Mouse (Mus musculus): ENCODE measurements at regions not wholly inside any gene's neighbourhood (a gene's known extent, or its start where the extent isn't known, plus 50 kb on each side); places are given as distances from the start of the nearest gene placed in this dataset.

GRCm38 (mm10) chr17:81225281-81225680, 160.4 kb upstream of the Thumpd2 start:
- H3K4me3 ChIP-seq: no peak overlapping the region
- no peaks in the 10 kb centered on the region for H3K4me1 ChIP-seq
- H3K27me3 ChIP-seq: no peaks in the 10 kb centered on the region
- H3K9ac ChIP-seq: no peak overlapping the region
- H3K27ac ChIP-seq: no peak overlapping the region
- no peaks in the 10 kb centered on the region for H3K9me3 ChIP-seq (replicated peaks)
- H3K4me2 ChIP-seq (replicated peaks): no peak overlapping the region
- H3K36me3 ChIP-seq: no peaks in the 10 kb centered on the region
- ATAC-seq (ENCODE audit: low FRiP score): no peak

GRCm38 (mm10) chr17:81221436-81221835, 156.6 kb upstream of the Thumpd2 start:
- H3K4me1 ChIP-seq: no peaks in the 10 kb centered on the region

GRCm38 (mm10) chr17:81214844-81215243, 150.0 kb upstream of the Thumpd2 start:
- H3K4me2 ChIP-seq (replicated peaks): no peak overlapping the region
- H3K4me3 ChIP-seq: no peak overlapping the region
- H3K36me3 ChIP-seq: no peaks in the 10 kb centered on the region
- no peaks in the 10 kb centered on the region for H3K9me3 ChIP-seq (replicated peaks)
- ATAC-seq (ENCODE audit: low FRiP score): no peak
- no peak overlapping the region for H3K27ac ChIP-seq
- no peaks in the 10 kb centered on the region for H3K27me3 ChIP-seq
- H3K4me1 ChIP-seq: no peaks in the 10 kb centered on the region
- 86% methylated on average over 7 of the region's 7 CpGs for WGBS
- H3K9ac ChIP-seq: no peak overlapping the region

More at GRCm38 (mm10) chr17:81221436-81221835, 156.6 kb upstream of the Thumpd2 start:
- H3K27me3 ChIP-seq: no peaks in the 10 kb centered on the region
- H3K36me3 ChIP-seq: no peaks in the 10 kb centered on the region
- no peak overlapping the region for H3K9ac ChIP-seq
- no peak overlapping the region for H3K27ac ChIP-seq
- no peak overlapping the region for H3K4me3 ChIP-seq
- ATAC-seq (ENCODE audit: low FRiP score): no peak
- no peak overlapping the region for H3K4me2 ChIP-seq (replicated peaks)
- H3K9me3 ChIP-seq (replicated peaks): no peaks in the 10 kb centered on the region
- 91% methylated on average over 3 of the region's 3 CpGs for WGBS

GRCm38 (mm10) chr17:81212043-81212442, 147.2 kb upstream of the Thumpd2 start:
- Histone ChIP-seq H3K36me3 (no peaks in the 10 kb centered on the region), H3K9me3 (replicated peaks) (no peaks in the 10 kb centered on the region), H3K27me3 (no peaks in the 10 kb centered on the region), H3K27ac (no peak overlapping the region), H3K4me2 (replicated peaks) (no peak overlapping the region), H3K4me1 (no peaks in the 10 kb centered on the region), H3K9ac (no peak overlapping the region), H3K4me3 (no peak overlapping the region)
- 81% methylated on average over 3 of the region's 3 CpGs for WGBS
- no peak for ATAC-seq (ENCODE audit: low FRiP score)

- H3K27me3 ChIP-seq: no peaks in the 10 kb centered on the region
Measured at GRCm38 (mm10) chr17:81210389-81210788, 145.5 kb upstream of the Thumpd2 start.

GRCm38 (mm10) chr17:81209323-81209722, 144.4 kb upstream of the Thumpd2 start:
- no peaks in the 10 kb centered on the region for H3K27me3 ChIP-seq

More at GRCm38 (mm10) chr17:81210389-81210788, 145.5 kb upstream of the Thumpd2 start:
- Histone ChIP-seq H3K36me3 (no peaks in the 10 kb centered on the region), H3K9ac (no peak overlapping the region), H3K4me1 (no peaks in the 10 kb centered on the region), H3K9me3 (replicated peaks) (peaks cover 6% of the 10 kb centered on the region; the same call in 1 of the 2 replicates), H3K4me2 (replicated peaks) (no peak overlapping the region), H3K27ac (no peak overlapping the region), H3K4me3 (no peak overlapping the region)
- 79% methylated on average over 2 of the region's 2 CpGs for WGBS
- ATAC-seq (ENCODE audit: low FRiP score): no peak

GRCm38 (mm10) chr17:81201052-81201451, 136.2 kb upstream of the Thumpd2 start:
- no peaks in the 10 kb centered on the region for H3K9me3 ChIP-seq (replicated peaks)
- H3K9ac ChIP-seq: no peak overlapping the region
- no peaks in the 10 kb centered on the region for H3K27me3 ChIP-seq
- H3K4me3 ChIP-seq: no peak overlapping the region
- H3K27ac ChIP-seq: no peak overlapping the region
- no peak for ATAC-seq (ENCODE audit: low FRiP score)
- H3K36me3 ChIP-seq: no peaks in the 10 kb centered on the region
- H3K4me2 ChIP-seq (replicated peaks): no peak overlapping the region
- 69% methylated on average over 8 of the region's 8 CpGs for WGBS
- H3K4me1 ChIP-seq: no peaks in the 10 kb centered on the region

More at GRCm38 (mm10) chr17:81209323-81209722, 144.4 kb upstream of the Thumpd2 start:
- no peaks in the 10 kb centered on the region for H3K36me3 ChIP-seq
- no peak overlapping the region for H3K27ac ChIP-seq
- no peak overlapping the region for H3K9ac ChIP-seq
- WGBS: 89% methylated on average over 3 of the region's 3 CpGs
- H3K4me1 ChIP-seq: no peaks in the 10 kb centered on the region
- ATAC-seq (ENCODE audit: low FRiP score): no peak
- no peak overlapping the region for H3K4me2 ChIP-seq (replicated peaks)
- peaks cover 6% of the 10 kb centered on the region; the same call in 1 of the 2 replicates for H3K9me3 ChIP-seq (replicated peaks)
- H3K4me3 ChIP-seq: no peak overlapping the region

- 80% methylated on average over 10 of the region's 10 CpGs for WGBS
- H3K4me2 ChIP-seq (replicated peaks): no peak overlapping the region
Measured at GRCm38 (mm10) chr17:81194006-81194405, 129.1 kb upstream of the Thumpd2 start.

GRCm38 (mm10) chr17:81193230-81193871, 128.5 kb upstream of the Thumpd2 start:
- WGBS: 44% methylated on average over 8 of the region's 8 CpGs
- peak; percentile 52 for ATAC-seq (ENCODE audit: low FRiP score)
- Histone ChIP-seq H3K27ac (no peak overlapping the region), H3K4me3 (no peak overlapping the region), H3K9me3 (replicated peaks) (no peaks in the 10 kb centered on the region), H3K4me2 (replicated peaks) (no peak overlapping the region), H3K4me1 (no peaks in the 10 kb centered on the region), H3K9ac (no peak overlapping the region), H3K27me3 (no peaks in the 10 kb centered on the region), H3K36me3 (no peaks in the 10 kb centered on the region)

More at GRCm38 (mm10) chr17:81194006-81194405, 129.1 kb upstream of the Thumpd2 start:
- Histone ChIP-seq H3K9me3 (replicated peaks) (no peaks in the 10 kb centered on the region), H3K4me1 (no peaks in the 10 kb centered on the region), H3K27me3 (no peaks in the 10 kb centered on the region), H3K4me3 (no peak overlapping the region), H3K9ac (no peak overlapping the region), H3K36me3 (no peaks in the 10 kb centered on the region), H3K27ac (no peak overlapping the region)
- no peak for ATAC-seq (ENCODE audit: low FRiP score)

- no peak overlapping the region for H3K4me2 ChIP-seq (replicated peaks)
- peak; percentile 72; the same call in 1 of the 2 replicates for ATAC-seq (ENCODE audit: low FRiP score)
- H3K27ac ChIP-seq: no peak overlapping the region
- H3K9me3 ChIP-seq (replicated peaks): no peaks in the 10 kb centered on the region
- H3K4me3 ChIP-seq: no peak overlapping the region
- H3K4me1 ChIP-seq: no peaks in the 10 kb centered on the region
- H3K9ac ChIP-seq: no peak overlapping the region
- 59% methylated on average over 4 of the region's 4 CpGs for WGBS
- H3K27me3 ChIP-seq: no peaks in the 10 kb centered on the region
- H3K36me3 ChIP-seq: no peaks in the 10 kb centered on the region
Measured at GRCm38 (mm10) chr17:81189996-81190395, 125.1 kb upstream of the Thumpd2 start.

GRCm38 (mm10) chr17:81185685-81186084, 120.8 kb upstream of the Thumpd2 start:
- H3K4me1 ChIP-seq: no peaks in the 10 kb centered on the region
- H3K9me3 ChIP-seq (replicated peaks): no peaks in the 10 kb centered on the region
- ATAC-seq (ENCODE audit: low FRiP score): no peak
- no peak overlapping the region for H3K4me3 ChIP-seq
- no peaks in the 10 kb centered on the region for H3K36me3 ChIP-seq
- no peaks in the 10 kb centered on the region for H3K27me3 ChIP-seq
- 84% methylated on average over 1 of the region's 1 CpGs for WGBS
- H3K9ac ChIP-seq: no peak overlapping the region
- no peak overlapping the region for H3K4me2 ChIP-seq (replicated peaks)
- no peak overlapping the region for H3K27ac ChIP-seq

GRCm38 (mm10) chr17:81180813-81181424, 116.0 kb upstream of the Thumpd2 start:
- H3K4me3 ChIP-seq: no peak overlapping the region
- H3K4me1 ChIP-seq: no peaks in the 10 kb centered on the region
- H3K4me2 ChIP-seq (replicated peaks): no peak overlapping the region
- ATAC-seq (ENCODE audit: low FRiP score): no peak
- no peaks in the 10 kb centered on the region for H3K27me3 ChIP-seq
- WGBS: 91% methylated on average over 8 of the region's 8 CpGs
- H3K36me3 ChIP-seq: no peaks in the 10 kb centered on the region
- H3K27ac ChIP-seq: no peak overlapping the region
- H3K9me3 ChIP-seq (replicated peaks): no peaks in the 10 kb centered on the region
- no peak overlapping the region for H3K9ac ChIP-seq

GRCm38 (mm10) chr17:81176306-81176705, 111.4 kb upstream of the Thumpd2 start:
- Histone ChIP-seq H3K27me3 (no peaks in the 10 kb centered on the region), H3K9me3 (replicated peaks) (no peaks in the 10 kb centered on the region), H3K4me3 (no peak overlapping the region), H3K4me2 (replicated peaks) (no peak overlapping the region), H3K4me1 (no peaks in the 10 kb centered on the region), H3K9ac (no peak overlapping the region), H3K36me3 (no peaks in the 10 kb centered on the region), H3K27ac (no peak overlapping the region)
- no peak for ATAC-seq (ENCODE audit: low FRiP score)
- 94% methylated on average over 3 of the region's 3 CpGs for WGBS

Data from hindbrain, embryonic 12.5 days (tissue).